Mouse (Mus musculus) heart, postnatal 0 days (tissue): Measurements from ENCODE around the gene Eln.

ENCODE experiments used
- CTCF ChIP-seq: IDR thresholded peaks from 2 replicates; pipeline ENCODE4 v1.5.1; 2016; ENCODE audit warnings: antibody characterized with exemption, control low read depth, low read depth
- EP300 ChIP-seq: IDR thresholded peaks from 2 replicates; pipeline ENCODE4 v1.6.1; 2016; ENCODE audit warnings: antibody characterized with exemption, low read depth

DNA sequence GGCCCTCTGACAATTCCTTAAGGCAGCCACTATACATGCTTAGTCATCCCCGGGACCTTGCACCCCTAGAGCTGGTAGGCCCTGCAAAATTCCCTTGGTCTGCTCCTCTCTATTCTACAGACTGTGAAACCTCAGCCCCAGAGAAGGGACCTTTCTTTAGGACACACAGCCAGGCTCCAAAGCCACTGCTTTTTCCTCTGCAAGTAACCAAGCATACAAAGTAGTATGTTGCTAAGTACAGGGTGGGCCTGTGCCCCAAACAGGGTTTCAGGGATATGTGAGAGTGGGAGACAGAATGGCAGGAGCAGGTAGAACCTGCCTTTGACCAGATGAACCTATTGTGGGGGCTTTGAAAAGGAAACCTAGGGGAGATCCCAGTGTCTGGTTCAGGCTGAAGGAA, 59.9 kb downstream of the Eln start:
- TF ChIP-seq EP300 (no peak), CTCF (no peak)
